Mouse (Mus musculus) kidney, embryonic 14.5 days (tissue): Measurements from ENCODE around the gene Col5a1. TPM values are rescaled to one million over a fixed set of nuclear protein-coding genes. Genes with fewer than 3 reads are reported as not detected.

Experiments
- ATAC-seq: fragments of 200-750 bp; cut with Nextera tagmentation; 2 replicates; pipeline ENCODE4 v1.8.0; 2017; ENCODE audit warnings: moderate number of reproducible peaks, mild to moderate bottlenecking, moderate TSS enrichment, moderate library complexity; ENCODE audit not compliant: low FRiP score, low TSS enrichment
- H3K27ac ChIP-seq: fragments of 300-500 bp; sonication (generic); 2 replicates; pipeline ENCODE4 v1.5.1; 2014; ENCODE audit warnings: low read depth, mild to moderate bottlenecking, low read length, moderate library complexity, mixed read lengths
- H3K27me3 ChIP-seq: fragments of 300-500 bp; sonication (generic); 2 replicates; pipeline ENCODE4 v1.6.1; 2014; ENCODE audit warnings: mild to moderate bottlenecking, low read length; ENCODE audit not compliant: control insufficient read depth, insufficient read depth
- H3K36me3 ChIP-seq: fragments of 300-500 bp; sonication (generic); 2 replicates; pipeline ENCODE4 v1.6.1; 2014; ENCODE audit warnings: low read length, mixed read lengths; ENCODE audit not compliant: control insufficient read depth, insufficient read depth
- H3K4me1 ChIP-seq: fragments of 300-500 bp; sonication (generic); 2 replicates; pipeline ENCODE4 v1.6.1; 2014; ENCODE audit warnings: low read length, mixed read lengths; ENCODE audit not compliant: control insufficient read depth, insufficient read depth
- H3K4me2 ChIP-seq: fragments of 300-500 bp; sonication (generic); replicated peaks from 2 replicates; pipeline ENCODE4 v1.6.1; 2014; ENCODE audit warnings: low read depth, mild to moderate bottlenecking, low read length
- H3K4me3 ChIP-seq: fragments of 300-500 bp; sonication (generic); 2 replicates; pipeline ENCODE4 v1.5.1; 2014; ENCODE audit warnings: mild to moderate bottlenecking, low read length
- H3K9ac ChIP-seq: fragments of 300-500 bp; sonication (generic); 2 replicates; pipeline ENCODE4 v1.6.1; 2014; ENCODE audit warnings: low read depth, mild to moderate bottlenecking, low read length, moderate library complexity
- H3K9me3 ChIP-seq: fragments of 300-500 bp; sonication (generic); 2 replicates; pipeline ENCODE4 v1.6.1; 2016; ENCODE audit warnings: low read length; ENCODE audit not compliant: control insufficient read depth
- WGBS: fragments of 180-500 bp; shearing (Covaris S2); extraction: QIAGEN DNeasy Blood & Tissue Kit; methylation state at CpG from one replicate; pipeline ENCODE4 v1.1.7; 2014; 5-methylcytosine and 5-hydroxymethylcytosine counted together
- polyA plus RNA-seq: library from polyadenylated mRNA; unstranded; fragments of >200 nt; fragmentation: Nextera tagmentation; extraction: Ambion mirVana; gene quantifications from 2 replicates; pipeline ENCODE4 v1.2.1, GENCODE M21; 2014

Col5a1 gene
- polyA plus RNA-seq, 1 experiment from 2014 or later: 42.3 TPM

GRCm38 (mm10) chr2:28008261-28008660 lies 122.0 kb downstream of the Col5a1 start:
- Histone ChIP-seq H3K27ac (no peak overlapping the region), H3K4me1 (no peaks in the 10 kb centered on the region), H3K27me3 (no peaks in the 10 kb centered on the region), H3K4me3 (no peak overlapping the region), H3K4me2 (no peak overlapping the region), H3K9ac (no peak overlapping the region), H3K9me3 (no peaks in the 10 kb centered on the region), H3K36me3 (peaks cover 26% of the 10 kb centered on the region)
- WGBS: 51% methylated on average over 4 of the region's 4 CpGs
- ATAC-seq: no peak

- H3K4me3 ChIP-seq: no peak overlapping the region
- H3K4me1 ChIP-seq: no peaks in the 10 kb centered on the region
- H3K9ac ChIP-seq: no peak overlapping the region
- H3K36me3 ChIP-seq: peaks cover 31% of the 10 kb centered on the region
- WGBS: 70% methylated on average over 3 of the region's 3 CpGs
- H3K27ac ChIP-seq: no peak overlapping the region
- no peak for ATAC-seq
- H3K27me3 ChIP-seq: no peaks in the 10 kb centered on the region
- H3K4me2 ChIP-seq: no peak overlapping the region
- H3K9me3 ChIP-seq: no peaks in the 10 kb centered on the region
These were observed 126.1 kb downstream of the Col5a1 start for GRCm38 (mm10) chr2:28012367-28012766.

GRCm38 (mm10) chr2:28014778-28015177 lies 128.6 kb downstream of the Col5a1 start:
- ATAC-seq: no peak
- H3K9ac ChIP-seq: no peak overlapping the region
- no peak overlapping the region for H3K4me3 ChIP-seq
- peaks cover 39% of the 10 kb centered on the region for H3K36me3 ChIP-seq
- no peaks in the 10 kb centered on the region for H3K27me3 ChIP-seq
- no peak overlapping the region for H3K4me2 ChIP-seq
- 84% methylated on average over 3 of the region's 3 CpGs for WGBS
- no peak overlapping the region for H3K27ac ChIP-seq
- no peaks in the 10 kb centered on the region for H3K4me1 ChIP-seq
- H3K9me3 ChIP-seq: no peaks in the 10 kb centered on the region

- no peak for ATAC-seq
- no peak overlapping the region for H3K27ac ChIP-seq
- H3K36me3 ChIP-seq: peaks cover 24% of the 10 kb centered on the region; the same call in 1 of the 2 replicates
- H3K4me2 ChIP-seq: no peak overlapping the region
- WGBS: 90% methylated on average over 6 of the region's 6 CpGs
- no peaks in the 10 kb centered on the region for H3K27me3 ChIP-seq
- no peak overlapping the region for H3K4me3 ChIP-seq
- no peaks in the 10 kb centered on the region for H3K4me1 ChIP-seq
- no peak overlapping the region for H3K9ac ChIP-seq
- no peaks in the 10 kb centered on the region for H3K9me3 ChIP-seq
These were observed 138.2 kb downstream of the Col5a1 start for GRCm38 (mm10) chr2:28024416-28024815.

- Histone ChIP-seq H3K4me2 (no peak overlapping the region), H3K9me3 (no peaks in the 10 kb centered on the region), H3K4me3 (no peak overlapping the region), H3K36me3 (peaks cover 26% of the 10 kb centered on the region; the same call in 1 of the 2 replicates), H3K9ac (no peak overlapping the region), H3K4me1 (no peaks in the 10 kb centered on the region), H3K27ac (no peak overlapping the region), H3K27me3 (no peaks in the 10 kb centered on the region)
- no peak for ATAC-seq
- 72% methylated on average over 4 of the region's 4 CpGs for WGBS
These were observed 139.6 kb downstream of the Col5a1 start for GRCm38 (mm10) chr2:28025776-28026175.

- Histone ChIP-seq H3K27me3 (no peaks in the 10 kb centered on the region), H3K36me3 (peaks cover 37% of the 10 kb centered on the region; the same call in 1 of the 2 replicates), H3K4me2 (no peak overlapping the region), H3K9ac (no peak overlapping the region), H3K27ac (no peak overlapping the region), H3K4me3 (no peak overlapping the region), H3K9me3 (no peaks in the 10 kb centered on the region), H3K4me1 (no peaks in the 10 kb centered on the region)
- ATAC-seq: no peak
- 79% methylated on average over 9 of the region's 9 CpGs for WGBS
These were observed 145.6 kb downstream of the Col5a1 start for GRCm38 (mm10) chr2:28031860-28032259.

- H3K27ac ChIP-seq: no peak overlapping the region
- no peaks in the 10 kb centered on the region for H3K27me3 ChIP-seq
- no peaks in the 10 kb centered on the region for H3K4me1 ChIP-seq
- H3K9me3 ChIP-seq: no peaks in the 10 kb centered on the region
- ATAC-seq: no peak
- WGBS: 84% methylated on average over 11 of the region's 11 CpGs
- H3K4me2 ChIP-seq: no peak overlapping the region
- H3K36me3 ChIP-seq: peaks cover 41% of the 10 kb centered on the region; the same call in 1 of the 2 replicates
- H3K9ac ChIP-seq: no peak overlapping the region
- H3K4me3 ChIP-seq: no peak overlapping the region
These were observed 146.2 kb downstream of the Col5a1 start for GRCm38 (mm10) chr2:28032469-28032868.

GRCm38 (mm10) chr2:28034011-28034710 lies 147.9 kb downstream of the Col5a1 start:
- no peak for ATAC-seq
- 74% methylated on average over 13 of the region's 13 CpGs for WGBS
- peaks cover 31% of the 10 kb centered on the region; the same call in 1 of the 2 replicates for H3K36me3 ChIP-seq

GRCm38 (mm10) chr2:28036788-28037187 lies 150.6 kb downstream of the Col5a1 start:
- WGBS: 94% methylated on average over 13 of the region's 13 CpGs
- H3K4me2 ChIP-seq: no peak overlapping the region
- no peaks in the 10 kb centered on the region for H3K27me3 ChIP-seq
- no peaks in the 10 kb centered on the region for H3K9me3 ChIP-seq
- no peak overlapping the region for H3K9ac ChIP-seq
- no peaks in the 10 kb centered on the region for H3K4me1 ChIP-seq
- no peak overlapping the region for H3K4me3 ChIP-seq
- H3K36me3 ChIP-seq: peaks cover 22% of the 10 kb centered on the region; the same call in 1 of the 2 replicates
- no peak for ATAC-seq
- no peak overlapping the region for H3K27ac ChIP-seq

More at GRCm38 (mm10) chr2:28034011-28034710, 147.9 kb downstream of the Col5a1 start:
- H3K4me1 ChIP-seq: no peaks in the 10 kb centered on the region
- H3K27ac ChIP-seq: no peak overlapping the region
- H3K4me3 ChIP-seq: no peak overlapping the region
- H3K27me3 ChIP-seq: no peaks in the 10 kb centered on the region
- no peak overlapping the region for H3K9ac ChIP-seq
- H3K4me2 ChIP-seq: no peak overlapping the region
- no peaks in the 10 kb centered on the region for H3K9me3 ChIP-seq
